Mouse (Mus musculus) left cerebral cortex, postnatal 36 days (tissue): ENCODE measurements around the gene Ces4a. TPM values are rescaled to one million over a fixed set of nuclear protein-coding genes. Genes with fewer than 3 reads are reported as not detected.
A peak's percentile ranks its signal among the peaks of the same experiment; 100 is the strongest.
"Not testable (repeated sequence)": the region's sequence is repeated elsewhere in the genome, so short reads cannot be mapped to it uniquely, and the experiment has no call there.

ENCODE experiments used
- DNase-seq, 2 experiments: peaks; one replicate each; pipeline ENCODE4 v3.0.0; 2021 to 2022; ENCODE audit warnings: low spot score in 2 of 2, mixed read lengths in 1 of 2
- intact Hi-C: fragments of 180-260 bp; cut with DNase I; formaldehyde crosslinking; loops from one replicate; pipeline ENCODE4 v1.15.1; 2025
- total RNA-seq, 2 experiments: library from RNA; stranded (reverse); gene quantifications; 2 replicates each; pipeline ENCODE4 v1.2.3; 2021

Gene Ces4a
- total RNA-seq, 2 experiments from 2014 or later: not detected

GRCm38 (mm10) chr8:105165191-105165590 lies 33.6 kb downstream of the Ces4a start:
- intact Hi-C loops: no loop called here
- no peak for DNase-seq

- DNase-seq: no peak
These were observed 35.5 kb downstream of the Ces4a start for GRCm38 (mm10) chr8:105167116-105167515.

GRCm38 (mm10) chr8:105169582-105169981 lies 38.0 kb downstream of the Ces4a start:
- intact Hi-C loops: no loop called here

More at GRCm38 (mm10) chr8:105167116-105167515, 35.5 kb downstream of the Ces4a start:
- intact Hi-C loops: no loop called here

GRCm38 (mm10) chr8:105170041-105170380 lies 38.4 kb downstream of the Ces4a start:
- no peak for DNase-seq
- intact Hi-C loops: loop anchor here (5.0 kb wide), 1 partner anchor 37 kb away; no protein-coding TSS in a partner anchor

More at GRCm38 (mm10) chr8:105169582-105169981, 38.0 kb downstream of the Ces4a start:
- DNase-seq: no peak

GRCm38 (mm10) chr8:105170381-105171115 lies 38.9 kb downstream of the Ces4a start, which contains the start of gene Cbfb:
Gene Cbfb (plus strand): TSS chr8:105170674.
- peak; percentile 92 to 93 for DNase-seq
- intact Hi-C loops: loop anchor here (5.0 kb wide), 1 partner anchor 37 kb away; no protein-coding TSS in a partner anchor

GRCm38 (mm10) chr8:105171116-105172002 lies 39.8 kb downstream of the Ces4a start:
- peak; percentile 62 to 68 for DNase-seq
- intact Hi-C loops: loop anchor here (5.0 kb wide), 1 partner anchor 36 kb away; no protein-coding TSS in a partner anchor

GRCm38 (mm10) chr8:105172003-105172362 lies 40.4 kb downstream of the Ces4a start:
- DNase-seq: no peak
- intact Hi-C loops: loop anchor here (5.0 kb wide), 1 partner anchor 35 kb away; no protein-coding TSS in a partner anchor

- intact Hi-C loops, DNase-seq: not testable (repeated sequence)
These were observed 43.7 kb downstream of the Ces4a start for GRCm38 (mm10) chr8:105175287-105175686.

- DNase-seq: no peak
These were observed 46.7 kb downstream of the Ces4a start for GRCm38 (mm10) chr8:105178211-105178800.

GRCm38 (mm10) chr8:105182201-105182600 lies 50.6 kb downstream of the Ces4a start:
- no peak for DNase-seq
- intact Hi-C loops: no loop called here

More at GRCm38 (mm10) chr8:105178211-105178800, 46.7 kb downstream of the Ces4a start:
- intact Hi-C loops: no loop called here

GRCm38 (mm10) chr8:105186467-105187005 lies 54.9 kb downstream of the Ces4a start:
- intact Hi-C loops: no loop called here

GRCm38 (mm10) chr8:105192182-105192581 lies 60.6 kb downstream of the Ces4a start:
- DNase-seq: no peak

More at GRCm38 (mm10) chr8:105186467-105187005, 54.9 kb downstream of the Ces4a start:
- no peak for DNase-seq

More at GRCm38 (mm10) chr8:105192182-105192581, 60.6 kb downstream of the Ces4a start:
- intact Hi-C loops: no loop called here

Other genes with a start within 250 kb of the Ces4a start
- not detected for gene Ces2e, start 205.5 kb upstream of the Ces4a start, total RNA-seq
- gene Ces2f, start 184.4 kb upstream of the Ces4a start, total RNA-seq: not detected
- under 1 TPM; 0.25 to 0.45 TPM for gene Ces2g, start 170.1 kb upstream of the Ces4a start, total RNA-seq
- not detected for gene Ces2h, start 130.9 kb upstream of the Ces4a start, total RNA-seq
- not detected for gene Ces3a, start 83.2 kb upstream of the Ces4a start, total RNA-seq
- gene Ces3b, start 48.0 kb upstream of the Ces4a start, total RNA-seq: not detected
- 10 to 100 TPM; 21.4 to 24.1 TPM for gene Cbfb, start 38.9 kb downstream of the Ces4a start, total RNA-seq
- 10 to 100 TPM; 37.8 to 38.5 TPM for gene D230025D16Rik, start 93.3 kb downstream of the Ces4a start, total RNA-seq
- gene B3gnt9, start 123.4 kb downstream of the Ces4a start, total RNA-seq: 1 to 10 TPM; 2.4 to 5.0 TPM
- 1 to 10 TPM; 7.2 to 7.5 TPM for gene Tradd, start 132.8 kb downstream of the Ces4a start, total RNA-seq
- gene Fbxl8, start 132.8 kb downstream of the Ces4a start, total RNA-seq: 1 to 10 TPM in 1 of 2 experiments, under 1 TPM in 1; 0.86 to 1.4 TPM
- 10 to 100 TPM; 11.5 to 12.0 TPM for gene Hsf4, start 138.0 kb downstream of the Ces4a start, total RNA-seq
- gene Nol3, start 144.3 kb downstream of the Ces4a start, total RNA-seq: 10 to 100 TPM in 1 of 2 experiments, 1 to 10 TPM in 1; 9.2 to 11.8 TPM
- gene 4931428F04Rik, start 158.1 kb downstream of the Ces4a start, total RNA-seq: 10 to 100 TPM; 24.2 to 27.1 TPM
- gene Exoc3l, start 164.3 kb downstream of the Ces4a start, total RNA-seq: 1 to 10 TPM in 1 of 2 experiments, under 1 TPM in 1; 0.79 to 1.8 TPM
- gene E2f4, start 165.9 kb downstream of the Ces4a start, total RNA-seq: 10 to 100 TPM; 32.4 to 33.7 TPM
- gene Elmo3, start 173.8 kb downstream of the Ces4a start, total RNA-seq: 1 to 10 TPM; 1.0 to 1.7 TPM
- gene Lrrc29, start 194.5 kb downstream of the Ces4a start, total RNA-seq: 1 to 10 TPM; 3.7 to 7.3 TPM
- 10 to 100 TPM; 38.5 to 43.6 TPM for gene Tmem208, start 194.6 kb downstream of the Ces4a start, total RNA-seq
- gene Fhod1, start 216.2 kb downstream of the Ces4a start, total RNA-seq: 1 to 10 TPM; 2.3 to 3.7 TPM
- 10 to 100 TPM; 34.1 to 44.5 TPM for gene Slc9a5, start 217.0 kb downstream of the Ces4a start, total RNA-seq
- 1 to 10 TPM; 1.3 to 5.5 TPM for gene Plekhg4, start 241.5 kb downstream of the Ces4a start, total RNA-seq